Mouse (Mus musculus) right cerebral cortex, adult 18-20 months (tissue): ENCODE measurements around the gene Tmem108.

Source experiments
- DNase-seq: peaks from one replicate; pipeline ENCODE4 v3.0.0; 2022; ENCODE audit warnings: mixed read lengths

Gene Tmem108

DNA sequence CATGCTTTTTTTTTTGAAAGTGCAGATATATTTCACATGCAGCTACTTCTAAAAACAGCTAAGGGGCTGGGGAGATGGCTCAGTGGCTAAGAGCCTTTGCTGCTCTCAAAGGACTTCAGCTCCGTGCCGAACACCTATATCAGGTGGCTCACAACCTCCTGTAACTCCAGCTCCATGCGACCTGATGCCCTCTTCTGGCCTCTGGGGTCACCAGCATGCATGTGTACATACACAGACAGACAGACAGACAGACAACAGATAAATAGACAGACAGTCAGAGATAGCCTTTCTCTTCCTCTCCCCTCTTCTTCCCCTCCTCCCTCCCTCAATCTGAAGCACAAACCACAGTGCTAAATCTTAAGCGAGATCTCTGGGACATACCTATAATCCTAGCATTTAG lies 181.5 kb downstream of the Tmem108 start:
- DNase-seq = no peak

GRCm38 (mm10) chr9:103579411-103580026 lies 182.1 kb downstream of the Tmem108 start:
- no peak for DNase-seq

- no peak for DNase-seq
Observed at GRCm38 (mm10) chr9:103577731-103578130, 183.9 kb downstream of the Tmem108 start.

GRCm38 (mm10) chr9:103577181-103577580 lies 184.5 kb downstream of the Tmem108 start:
- no peak for DNase-seq

DNA sequence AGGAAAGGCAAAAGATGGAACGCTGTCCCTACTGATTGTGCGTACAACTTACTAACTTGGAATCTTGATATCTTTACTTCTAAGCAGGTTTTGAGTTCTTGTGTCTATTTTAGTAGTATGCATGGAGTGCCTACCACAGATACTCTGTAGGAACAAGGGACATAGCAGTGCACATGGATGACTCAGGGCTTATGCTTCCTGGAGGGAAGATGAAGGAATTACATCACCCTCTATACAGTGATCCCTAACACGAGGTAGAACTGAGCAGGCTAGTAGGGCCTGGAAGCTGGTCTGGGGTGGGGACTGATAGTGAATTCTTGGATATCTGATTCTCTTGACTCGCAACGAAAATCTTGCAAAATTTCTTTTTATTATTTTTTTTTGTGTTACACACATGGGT lies 185.7 kb downstream of the Tmem108 start:
- DNase-seq = no peak

DNA sequence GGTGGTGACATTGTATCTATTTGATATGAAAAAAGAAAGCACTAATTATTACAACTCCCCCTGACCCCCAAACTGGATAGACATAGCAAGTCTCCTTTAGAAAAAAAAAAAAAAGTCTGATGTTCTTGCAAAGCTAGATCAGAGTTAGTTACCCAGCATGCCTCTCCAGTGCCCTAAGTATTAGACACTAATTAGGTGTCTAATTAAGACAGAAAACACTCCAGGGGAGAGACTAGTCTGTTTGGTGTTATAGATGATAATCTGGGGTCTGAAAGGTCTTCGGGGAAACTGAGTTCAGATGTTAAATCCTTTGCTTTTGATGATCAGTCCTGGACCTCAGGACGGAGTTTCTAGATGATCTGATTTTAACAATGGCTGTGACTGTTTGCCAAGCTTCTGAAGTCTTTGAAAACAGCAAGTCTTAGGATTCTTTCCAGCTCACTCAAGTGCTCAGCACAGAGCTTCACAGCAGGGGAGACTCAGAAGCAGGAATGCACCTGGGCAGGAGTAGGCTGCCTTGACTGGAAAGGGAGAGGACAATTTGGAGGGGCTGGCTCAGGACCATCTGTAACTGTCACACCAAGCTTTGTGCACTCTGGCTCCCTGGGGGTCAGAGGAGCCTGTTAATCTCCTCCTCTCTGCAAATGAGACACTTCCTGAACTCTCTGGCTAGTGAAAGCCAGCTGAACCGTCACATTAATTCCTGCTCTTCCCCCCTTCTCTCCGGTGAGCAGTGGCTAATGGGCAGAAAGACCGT lies 187.5 kb downstream of the Tmem108 start:
- no peak for DNase-seq

- DNase-seq = no peak
Observed at GRCm38 (mm10) chr9:103570158-103570741, 191.4 kb downstream of the Tmem108 start.

DNA sequence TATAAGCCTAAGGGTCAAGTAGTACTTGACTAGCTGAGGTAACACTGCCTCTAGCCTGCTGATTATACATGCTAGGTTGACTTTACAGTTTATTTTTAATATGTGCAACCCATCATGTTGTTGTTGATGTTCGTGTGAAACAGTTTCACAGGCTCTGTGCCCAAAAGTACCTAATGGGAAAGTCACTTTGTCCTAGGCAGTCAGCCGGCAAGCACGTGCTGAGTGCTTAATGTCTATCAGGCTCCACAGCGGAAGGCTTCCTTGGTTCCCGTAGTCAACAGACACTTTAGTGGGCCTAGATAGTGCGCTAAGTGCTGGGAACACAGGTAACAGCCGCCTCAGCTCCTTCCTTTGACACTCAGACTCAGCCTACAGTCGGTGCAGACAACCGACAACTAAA lies 192.7 kb downstream of the Tmem108 start:
- DNase-seq = no peak

GRCm38 (mm10) chr9:103565186-103565585 lies 196.5 kb downstream of the Tmem108 start:
- no peak for DNase-seq

DNA sequence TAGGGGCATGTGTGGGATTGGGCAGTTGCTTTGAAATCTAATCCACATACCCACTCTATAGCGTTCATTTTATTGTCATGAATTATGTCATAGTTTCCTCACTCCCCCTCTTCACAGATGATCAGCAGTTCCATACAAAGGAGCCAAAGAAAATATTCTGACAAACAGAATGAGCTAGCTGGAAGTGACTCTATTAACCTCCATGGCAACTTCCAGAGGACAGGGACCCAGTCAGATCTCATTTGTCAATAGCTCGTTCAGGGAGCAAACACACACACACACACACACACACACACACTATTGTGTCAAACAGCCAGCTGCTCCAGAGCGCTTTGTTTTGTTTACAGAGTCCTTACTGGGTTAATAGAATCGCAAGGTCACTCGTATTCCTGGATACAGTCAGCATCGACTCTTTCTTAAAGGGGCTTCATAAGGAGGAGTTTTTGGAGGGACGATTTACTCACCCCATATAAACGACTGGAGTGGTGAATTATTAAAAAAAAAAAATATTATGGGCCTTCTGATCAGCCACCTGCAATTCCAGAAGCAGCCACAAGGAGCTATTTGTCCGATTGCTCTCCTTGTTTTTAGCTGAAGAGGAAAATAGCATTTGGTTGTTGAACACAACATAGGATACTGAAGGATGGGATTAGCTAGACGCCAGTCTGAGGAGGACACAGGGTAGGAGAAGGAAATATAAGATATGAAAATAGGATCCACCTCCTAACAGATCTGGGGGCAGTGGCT lies 197.6 kb downstream of the Tmem108 start:
- no peak for DNase-seq

DNA sequence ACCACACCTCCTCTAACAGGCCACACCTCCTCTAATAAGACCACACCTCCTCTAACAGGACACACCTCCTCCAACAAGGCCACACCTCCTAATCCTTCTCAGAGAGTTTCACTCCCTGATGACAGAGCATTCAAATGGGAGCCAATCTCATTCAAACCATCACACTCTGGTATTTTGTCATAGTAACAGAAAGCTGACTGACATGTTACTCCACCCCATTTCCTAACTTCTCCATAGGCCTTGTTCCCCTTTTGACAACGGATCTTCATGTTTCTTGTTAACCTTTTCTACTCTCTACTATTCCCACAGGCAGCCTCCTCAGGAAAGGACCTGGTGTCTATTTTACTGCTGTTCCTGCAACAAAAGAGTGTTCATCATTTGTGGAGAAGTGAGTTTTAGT lies 199.6 kb downstream of the Tmem108 start:
- no peak for DNase-seq

GRCm38 (mm10) chr9:103558741-103559140 lies 202.9 kb downstream of the Tmem108 start:
- DNase-seq = no peak

DNA sequence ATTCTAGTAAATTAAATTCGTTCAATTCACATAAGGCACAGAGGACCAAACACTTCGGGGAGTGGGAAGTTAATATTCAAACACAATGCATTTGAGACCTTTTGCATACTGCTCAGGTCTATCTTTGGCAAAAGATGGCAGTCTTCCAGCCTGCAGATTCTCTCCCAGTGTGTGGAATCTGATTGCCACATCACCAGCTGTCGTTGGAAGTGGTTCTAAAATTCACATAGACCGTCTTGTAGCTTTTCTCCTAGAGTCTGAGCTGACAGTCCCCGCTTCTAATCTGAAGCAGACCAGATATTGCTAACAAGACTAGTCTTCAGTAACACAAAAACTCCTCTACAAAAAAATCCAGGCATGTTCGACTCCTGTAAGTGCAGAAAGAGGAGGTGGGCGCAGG lies 203.4 kb downstream of the Tmem108 start:
- DNase-seq = peak; percentile 78

- DNase-seq = no peak
Observed at GRCm38 (mm10) chr9:103557085-103557484, 204.6 kb downstream of the Tmem108 start.

- no peak for DNase-seq
Observed at GRCm38 (mm10) chr9:103555334-103555733, 206.3 kb downstream of the Tmem108 start.

GRCm38 (mm10) chr9:103550661-103551248 lies 210.9 kb downstream of the Tmem108 start:
- no peak for DNase-seq

DNA sequence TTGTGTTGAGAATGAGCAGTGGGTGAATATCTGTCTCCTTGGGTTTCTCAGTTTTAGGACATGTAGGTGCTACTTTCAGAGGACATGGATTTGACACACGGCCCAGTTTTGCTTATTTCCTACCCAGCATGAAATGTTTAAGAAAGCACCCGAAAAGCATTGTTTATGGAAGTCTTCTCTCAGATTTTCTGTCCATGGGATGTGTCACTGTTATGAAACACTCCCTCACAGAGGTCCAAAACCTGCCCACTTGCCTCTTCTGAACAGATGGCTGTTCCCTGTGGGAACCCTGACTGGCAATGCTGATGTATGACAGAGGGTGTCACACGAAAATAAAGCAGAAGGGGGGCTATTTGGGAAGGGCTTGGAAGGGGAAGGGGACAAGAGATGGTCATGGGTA lies 212.5 kb downstream of the Tmem108 start:
- DNase-seq = peak; percentile 77

GRCm38 (mm10) chr9:103548606-103549005 lies 213.0 kb downstream of the Tmem108 start:
- no peak for DNase-seq

- no peak for DNase-seq
Observed at GRCm38 (mm10) chr9:103546695-103547645, 214.7 kb downstream of the Tmem108 start.

DNA sequence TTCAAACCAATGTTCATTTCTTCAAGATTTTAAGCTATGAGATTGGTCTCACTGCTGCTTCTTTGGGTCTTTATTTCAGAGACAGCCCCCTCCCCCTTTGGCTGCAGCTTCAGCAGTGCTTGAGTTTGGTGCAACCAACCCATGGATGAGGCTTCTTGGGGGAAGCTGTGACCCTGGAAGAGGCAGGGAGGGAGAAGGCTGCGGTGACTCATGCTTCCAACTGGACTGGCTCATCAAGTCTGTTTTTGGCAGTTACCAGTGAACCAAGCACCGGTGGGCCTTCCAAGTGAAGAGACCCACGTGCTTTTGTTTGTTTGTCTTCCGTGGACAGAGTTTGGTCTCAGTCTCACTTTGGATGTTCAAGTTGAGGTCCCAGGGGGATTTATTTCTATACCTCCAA lies 215.9 kb downstream of the Tmem108 start:
- DNase-seq = no peak

DNA sequence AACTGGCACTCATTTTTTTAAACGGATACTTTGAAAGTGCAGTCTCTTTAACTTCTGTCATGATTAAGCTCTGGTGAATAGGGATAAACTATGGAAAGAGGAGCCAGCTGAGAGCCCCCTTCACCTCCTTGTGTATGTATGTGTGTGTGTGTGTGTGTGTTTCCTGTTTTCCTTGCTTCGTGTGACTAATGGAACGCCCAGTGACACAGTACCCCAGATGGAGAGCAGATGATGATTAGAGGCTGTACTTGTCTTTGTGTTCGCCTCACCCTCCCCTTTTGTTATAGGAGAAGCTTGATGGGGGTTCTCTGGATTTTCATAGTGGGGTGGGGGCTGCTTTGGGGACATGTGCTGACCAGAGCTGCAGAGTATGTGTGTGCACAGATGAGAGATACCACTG lies 216.4 kb downstream of the Tmem108 start:
- no peak for DNase-seq

GRCm38 (mm10) chr9:103544599-103544998 lies 217.0 kb downstream of the Tmem108 start:
- no peak for DNase-seq
